Mouse (Mus musculus) adrenal gland, postnatal 14 days (tissue): ENCODE data around the gene Oprl1. TPM values are rescaled to one million over a fixed set of nuclear protein-coding genes. Genes with fewer than 3 reads are reported as not detected.

Experiments used
- DNase-seq: peaks from one replicate; pipeline ENCODE4 v3.0.0; 2021; ENCODE audit warnings: mixed read lengths
- total RNA-seq: library from RNA; stranded (reverse); gene quantifications from 2 replicates; pipeline ENCODE4 v1.2.3, GENCODE M21; 2021

The Oprl1 gene
- total RNA-seq, 1 experiment from 2014 or later: 1.5 TPM

GRCm38 (mm10) chr2:181765251-181765650, 50.4 kb downstream of the Oprl1 start:
- no peak for DNase-seq

- no peak for DNase-seq
Observed at GRCm38 (mm10) chr2:181766672-181767557, 52.1 kb downstream of the Oprl1 start.

GRCm38 (mm10) chr2:181768451-181768850, 53.6 kb downstream of the Oprl1 start:
- DNase-seq: no peak

- DNase-seq: no peak
Observed at GRCm38 (mm10) chr2:181769397-181769796, 54.6 kb downstream of the Oprl1 start.

Other genes with a start within 250 kb of the Oprl1 start
- not detected in 2 replicates for gene Abhd16b, start 221.8 kb upstream of the Oprl1 start, total RNA-seq
- gene Tpd52l2, start 217.9 kb upstream of the Oprl1 start, total RNA-seq: 109 and 114 TPM in 2 replicates
- 77.3 and 89.9 TPM in 2 replicates for gene Dnajc5, start 194.5 kb upstream of the Oprl1 start, total RNA-seq
- gene Uckl1, start 130.1 kb upstream of the Oprl1 start, total RNA-seq: 68.8 and 77.5 TPM in 2 replicates
- 59.4 and 60.0 TPM in 2 replicates for gene Prpf6, start 123.1 kb upstream of the Oprl1 start, total RNA-seq
- 57.3 and 67.7 TPM in 2 replicates for gene Zfp512b, start 122.2 kb upstream of the Oprl1 start, total RNA-seq
- gene Samd10, start 115.8 kb upstream of the Oprl1 start, total RNA-seq: 8.5 and 11.8 TPM in 2 replicates
- gene Gm29797, start 58.0 kb upstream of the Oprl1 start, total RNA-seq: not detected in 2 replicates
- 60.4 and 64.6 TPM in 2 replicates for gene Sox18, start 43.4 kb upstream of the Oprl1 start, total RNA-seq
- gene Tcea2, start 34.7 kb upstream of the Oprl1 start, total RNA-seq: 5.2 and 9.8 TPM in 2 replicates
- 22.4 and 32.1 TPM in 2 replicates for gene Rgs19, start 21.0 kb upstream of the Oprl1 start, total RNA-seq
- gene Lkaaear1, start 16.6 kb upstream of the Oprl1 start, total RNA-seq: not detected in 2 replicates
- gene Myt1, start 48.3 kb downstream of the Oprl1 start, total RNA-seq: 4.1 and 5.2 TPM in 2 replicates
- 47.6 and 52.4 TPM in 2 replicates for gene Pcmtd2, start 122.8 kb downstream of the Oprl1 start, total RNA-seq
- 12.7 and 18.2 TPM in 2 replicates for gene Polr3k, start 149.3 kb downstream of the Oprl1 start, total RNA-seq